Mouse (Mus musculus): ENCODE measurements around the gene Cdhr3.
"Not testable (repeated sequence)": the region's sequence is repeated elsewhere in the genome, so short reads cannot be mapped to it uniquely, and the experiment has no call there.

Cdhr3 gene

GRCm38 (mm10) chr12:33005858-33006257 is 86.8 kb downstream of the Cdhr3 start:
- no peak for DNase-seq (ENCODE audit: low spot score)

- no peak for DNase-seq (ENCODE audit: low spot score)
Observed at GRCm38 (mm10) chr12:33003339-33003965, 89.2 kb downstream of the Cdhr3 start.

GRCm38 (mm10) chr12:33000402-33000801 is 92.3 kb downstream of the Cdhr3 start:
- no peak for DNase-seq (ENCODE audit: low spot score)

- not testable (repeated sequence) for DNase-seq (ENCODE audit: low spot score)
Observed at GRCm38 (mm10) chr12:32999778-33000177, 92.9 kb downstream of the Cdhr3 start.

GRCm38 (mm10) chr12:32998766-32999165 is 93.9 kb downstream of the Cdhr3 start:
- DNase-seq (ENCODE audit: low spot score) = no peak

GRCm38 (mm10) chr12:32995081-32995834 is 97.4 kb downstream of the Cdhr3 start:
- no peak for DNase-seq (ENCODE audit: low spot score)

- DNase-seq (ENCODE audit: low spot score) = no peak
Observed at GRCm38 (mm10) chr12:32994081-32994480, 98.6 kb downstream of the Cdhr3 start.

- no peak for DNase-seq (ENCODE audit: low spot score)
Observed at GRCm38 (mm10) chr12:32989731-32990130, 102.9 kb downstream of the Cdhr3 start.

GRCm38 (mm10) chr12:32986284-32986683 is 106.4 kb downstream of the Cdhr3 start:
- DNase-seq (ENCODE audit: low spot score) = no peak
